Mouse (Mus musculus) neural tube, embryonic 11.5 days (tissue): Measurements from ENCODE around the gene Ilvbl. TPM values are rescaled to one million over a fixed set of nuclear protein-coding genes. Genes with fewer than 3 reads are reported as not detected.
"Not testable (repeated sequence)": the region's sequence is repeated elsewhere in the genome, so short reads cannot be mapped to it uniquely, and the experiment has no call there.

Source experiments
- ATAC-seq: fragments of 200-750 bp; cut with Nextera tagmentation; 2 replicates; pipeline ENCODE4 v1.8.0; 2017; ENCODE audit warnings: moderate number of reproducible peaks, mild to moderate bottlenecking, moderate TSS enrichment, moderate library complexity; ENCODE audit not compliant: insufficient read depth, low FRiP score, low TSS enrichment
- DNase-seq: peaks from one replicate; pipeline ENCODE4 v3.0.0-alpha.2; 2015; ENCODE audit warnings: low spot score
- H3K27ac ChIP-seq: fragments of 300-500 bp; sonication (generic); 2 replicates; pipeline ENCODE4 v1.5.1; 2014; ENCODE audit warnings: low read depth, mild to moderate bottlenecking, low read length
- H3K27me3 ChIP-seq: fragments of 300-500 bp; sonication (generic); 2 replicates; pipeline ENCODE4 v1.6.1; 2014; ENCODE audit warnings: mild to moderate bottlenecking, low read length, mixed read lengths; ENCODE audit not compliant: control insufficient read depth, insufficient read depth
- H3K36me3 ChIP-seq: fragments of 300-500 bp; sonication (generic); 2 replicates; pipeline ENCODE4 v1.6.1; 2014; ENCODE audit warnings: mild to moderate bottlenecking, low read length, moderate library complexity, mixed read lengths; ENCODE audit not compliant: control insufficient read depth, insufficient read depth
- H3K4me1 ChIP-seq: fragments of 300-500 bp; sonication (generic); 2 replicates; pipeline ENCODE4 v1.6.1; 2014; ENCODE audit warnings: low read length, mixed read lengths; ENCODE audit not compliant: control insufficient read depth, insufficient read depth
- H3K4me2 ChIP-seq: fragments of 300-500 bp; sonication (generic); 2 replicates; pipeline ENCODE4 v1.6.1; 2014; ENCODE audit warnings: low read depth, mild to moderate bottlenecking, moderate library complexity
- H3K4me3 ChIP-seq: fragments of 300-500 bp; sonication (generic); 2 replicates; pipeline ENCODE4 v1.5.1; 2014; ENCODE audit warnings: low read depth, low read length
- H3K9ac ChIP-seq: fragments of 300-500 bp; sonication (generic); 2 replicates; pipeline ENCODE4 v1.6.1; 2014; ENCODE audit warnings: mild to moderate bottlenecking, low read length
- H3K9me3 ChIP-seq: fragments of 300-500 bp; sonication (generic); 2 replicates; pipeline ENCODE4 v1.6.1; 2016; ENCODE audit warnings: low read length; ENCODE audit not compliant: control insufficient read depth
- WGBS: fragments of 180-500 bp; shearing (Covaris S2); extraction: QIAGEN DNeasy Blood & Tissue Kit; methylation state at CpG from one replicate; pipeline ENCODE4 v1.1.7; 2014; 5-methylcytosine and 5-hydroxymethylcytosine counted together
- polyA plus RNA-seq: library from polyadenylated mRNA; unstranded; fragments of >200 nt; fragmentation: Nextera tagmentation; extraction: Ambion mirVana; gene quantifications from 2 replicates; pipeline ENCODE4 v1.2.1, GENCODE M21; 2014

Ilvbl gene
- polyA plus RNA-seq: 31.8 and 33.6 TPM in 2 replicates

- ATAC-seq (peak; percentile 91), DNase-seq (peak; percentile 95)
- H3K27me3 ChIP-seq: no peaks in the 10 kb centered on the region
- WGBS: under 1% methylated on average over 51 of the region's 51 CpGs
- H3K4me1 ChIP-seq: 0 out of 2 replicates have a peak, but pooled peaks cover 4% of the 10 kb centered on the region
- no peaks in the 10 kb centered on the region for H3K36me3 ChIP-seq
- H3K9me3 ChIP-seq: no peaks in the 10 kb centered on the region
- peak within 1 kb of the TSS; percentile 60 for H3K4me2 ChIP-seq
- H3K4me3 ChIP-seq: peak within 1 kb of the TSS; percentile 54
- peak within 1 kb of the TSS; percentile 56; the same call in 1 of the 2 replicates for H3K27ac ChIP-seq
- peak within 1 kb of the TSS; percentile 58 for H3K9ac ChIP-seq
These were observed at the start of gene Ilvbl for GRCm38 (mm10) chr10:78574250-78575104. Gene Ilvbl (plus strand): TSS chr10:78574346.

GRCm38 (mm10) chr10:78525071-78525470 lies 49.1 kb upstream of the Ilvbl start:
- H3K9me3 ChIP-seq, H3K27ac ChIP-seq, H3K4me2 ChIP-seq, DNase-seq, H3K36me3 ChIP-seq, H3K4me1 ChIP-seq, H3K4me3 ChIP-seq, H3K9ac ChIP-seq, H3K27me3 ChIP-seq, ATAC-seq: not testable (repeated sequence)
- WGBS: 65% methylated on average over 3 of the region's 3 CpGs

GRCm38 (mm10) chr10:78525511-78525910 lies 48.6 kb upstream of the Ilvbl start:
- DNase-seq (no peak), ATAC-seq (no peak)
- no peaks in the 10 kb centered on the region for H3K4me1 ChIP-seq
- H3K9me3 ChIP-seq: no peaks in the 10 kb centered on the region
- no peaks in the 10 kb centered on the region for H3K36me3 ChIP-seq
- no peak overlapping the region for H3K4me3 ChIP-seq
- WGBS: 65% methylated on average over 4 of the region's 4 CpGs
- H3K27ac ChIP-seq: no peak overlapping the region
- no peak overlapping the region for H3K9ac ChIP-seq
- H3K4me2 ChIP-seq: no peak overlapping the region
- H3K27me3 ChIP-seq: no peaks in the 10 kb centered on the region

GRCm38 (mm10) chr10:78540943-78541342 lies 33.2 kb upstream of the Ilvbl start:
- WGBS: 47% methylated on average over 2 of the region's 2 CpGs
- H3K4me2 ChIP-seq: no peak overlapping the region
- no peak for DNase-seq

GRCm38 (mm10) chr10:78565070-78565469 lies 9.1 kb upstream of the Ilvbl start:
- Histone ChIP-seq H3K4me3 (no peak overlapping the region), H3K4me2 (no peak overlapping the region), H3K9ac (no peak overlapping the region), H3K4me1 (no peaks in the 10 kb centered on the region), H3K27me3 (no peaks in the 10 kb centered on the region), H3K9me3 (no peaks in the 10 kb centered on the region), H3K27ac (no peak overlapping the region), H3K36me3 (no peaks in the 10 kb centered on the region)
- WGBS: 93% methylated on average over 1 of the region's 1 CpGs
- DNase-seq: no peak
- ATAC-seq: no peak

More at GRCm38 (mm10) chr10:78540943-78541342, 33.2 kb upstream of the Ilvbl start:
- Histone ChIP-seq H3K4me3 (no peak overlapping the region), H3K4me1 (no peaks in the 10 kb centered on the region), H3K36me3 (no peaks in the 10 kb centered on the region), H3K27ac (no peak overlapping the region), H3K9ac (no peak overlapping the region), H3K27me3 (no peaks in the 10 kb centered on the region), H3K9me3 (no peaks in the 10 kb centered on the region)
- ATAC-seq: no peak

GRCm38 (mm10) chr10:78569191-78569590 lies 5.0 kb upstream of the Ilvbl start:
- ATAC-seq (no peak), DNase-seq (no peak)
- Histone ChIP-seq H3K4me3 (no peak overlapping the region), H3K9me3 (no peaks in the 10 kb centered on the region), H3K9ac (no peak overlapping the region), H3K4me1 (no peaks in the 10 kb centered on the region), H3K27ac (no peak overlapping the region), H3K4me2 (no peak overlapping the region), H3K27me3 (no peaks in the 10 kb centered on the region), H3K36me3 (no peaks in the 10 kb centered on the region)
- WGBS: 91% methylated on average over 3 of the region's 3 CpGs

GRCm38 (mm10) chr10:78569686-78570085 lies 4.5 kb upstream of the Ilvbl start:
- H3K27ac ChIP-seq: no peak overlapping the region
- H3K4me3 ChIP-seq: no peak overlapping the region
- H3K27me3 ChIP-seq: no peaks in the 10 kb centered on the region
- ATAC-seq: no peak
- H3K4me2 ChIP-seq: no peak overlapping the region
- no peak for DNase-seq
- no peaks in the 10 kb centered on the region for H3K36me3 ChIP-seq
- WGBS: 65% methylated on average over 3 of the region's 3 CpGs
- no peaks in the 10 kb centered on the region for H3K4me1 ChIP-seq
- no peaks in the 10 kb centered on the region for H3K9me3 ChIP-seq
- H3K9ac ChIP-seq: no peak overlapping the region

- Histone ChIP-seq H3K27me3 (no peaks in the 10 kb centered on the region), H3K9ac (no peak overlapping the region), H3K36me3 (no peaks in the 10 kb centered on the region), H3K27ac (no peak overlapping the region), H3K4me2 (no peak overlapping the region), H3K9me3 (no peaks in the 10 kb centered on the region), H3K4me3 (no peak overlapping the region), H3K4me1 (0 out of 2 replicates have a peak, but pooled peaks cover 4% of the 10 kb centered on the region)
- DNase-seq: no peak
- ATAC-seq: no peak
- 70% methylated on average over 6 of the region's 6 CpGs for WGBS
These were observed 3.7 kb upstream of the Ilvbl start for GRCm38 (mm10) chr10:78570416-78570815.

GRCm38 (mm10) chr10:78570897-78571296 lies 3.2 kb upstream of the Ilvbl start:
- 0 out of 2 replicates have a peak, but pooled peaks cover 4% of the 10 kb centered on the region for H3K4me1 ChIP-seq
- 69% methylated on average over 2 of the region's 2 CpGs for WGBS
- H3K4me2 ChIP-seq: no peak overlapping the region
- H3K4me3 ChIP-seq: no peak overlapping the region
- DNase-seq: no peak
- H3K27me3 ChIP-seq: no peaks in the 10 kb centered on the region
- no peak for ATAC-seq
- H3K9me3 ChIP-seq: no peaks in the 10 kb centered on the region
- H3K9ac ChIP-seq: no peak overlapping the region
- H3K27ac ChIP-seq: no peak overlapping the region
- no peaks in the 10 kb centered on the region for H3K36me3 ChIP-seq
